Mouse (Mus musculus): ENCODE measurements at regions not wholly inside any gene's neighbourhood (a gene's known extent, or its start where the extent isn't known, plus 50 kb on each side); places are given as distances from the start of the nearest gene placed in this dataset.
A peak's percentile ranks its signal among the peaks of the same experiment; 100 is the strongest.

DNA sequence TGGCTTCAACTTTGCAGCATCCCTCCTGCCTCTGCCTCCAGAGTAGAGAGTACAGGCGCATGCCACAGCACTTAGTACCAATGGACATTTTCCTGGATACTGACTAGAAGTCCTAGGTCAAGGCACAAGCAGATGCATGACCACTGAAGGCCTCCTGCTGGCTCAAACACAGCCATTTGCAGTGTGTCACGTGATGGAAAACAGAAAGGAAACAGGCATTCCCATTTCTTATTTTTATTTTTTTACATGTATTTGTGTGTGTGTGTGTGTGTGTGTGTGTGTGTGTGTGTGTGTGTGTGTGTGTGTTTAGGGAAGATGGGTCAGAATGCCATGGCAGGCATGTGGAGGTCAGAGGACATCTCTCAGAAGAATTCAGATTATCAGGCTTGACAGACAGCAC, 65.6 kb downstream of the Thap12 start:
- H3K36me3 ChIP-seq (replicated peaks; ENCODE audit: control insufficient read depth, insufficient read depth, low read depth): no peaks in the 10 kb centered on the region
- WGBS (ENCODE audit: insufficient replicate concordance): 51% methylated on average over 2 of the region's 2 CpGs
- H3K27ac ChIP-seq: no peak overlapping the region

DNA sequence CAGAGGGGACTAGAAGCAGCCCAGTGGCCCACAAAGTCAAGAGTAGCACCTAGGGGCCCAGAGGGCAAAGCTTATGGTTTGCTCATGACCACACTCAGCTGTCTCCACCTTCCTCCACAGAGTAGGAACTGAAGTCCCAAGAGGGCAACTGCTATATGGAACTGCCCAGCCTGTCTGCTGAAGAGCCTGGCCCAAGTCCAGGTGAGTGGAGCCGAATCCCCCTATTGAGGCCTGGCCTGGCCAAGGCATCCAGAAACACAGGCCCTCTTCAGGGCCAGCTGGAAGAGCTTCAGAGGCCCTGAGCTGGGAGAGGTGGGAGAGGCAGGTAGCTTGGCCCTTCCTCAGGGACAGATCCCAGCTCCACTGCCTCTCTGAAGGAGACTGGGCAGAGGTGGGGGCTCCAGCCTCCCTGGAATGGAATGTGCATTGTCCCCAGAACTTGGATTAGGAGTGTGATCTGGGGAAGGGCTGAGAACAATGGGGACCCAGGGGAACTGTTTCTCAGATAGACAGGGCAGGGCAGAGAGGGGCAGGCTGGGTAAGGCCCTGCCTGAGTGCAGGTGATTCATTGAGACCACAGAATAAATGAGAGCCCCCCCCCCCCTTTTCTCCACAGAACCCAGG, 65.7 kb upstream of the Wnt11 start:
- 0 out of 4 replicates have a peak, but pooled peaks cover 0 to 6% of the 10 kb centered on the region in 2 experiments for H3K4me1 ChIP-seq (replicated peaks; ENCODE audit: control insufficient read depth in 2 of 2, insufficient read depth in 2 of 2, low read length in 1 of 2)
- ATAC-seq (ENCODE audit: insufficient read depth) (no peak), DNase-seq (ENCODE audit: low read depth in 3 of 3, low spot score in 3 of 3) (no peak)
- no peaks in the 10 kb centered on the region for H3K36me3 ChIP-seq (replicated peaks; ENCODE audit: control insufficient read depth, insufficient read depth, low read depth)
- no peak overlapping the region for H3K4me3 ChIP-seq (ENCODE audit: insufficient read depth in 1 of 2, low read depth in 2 of 2, low read length in 2 of 2)
- TF ChIP-seq CTCF (IDR thresholded peaks at IDR 0.05; ENCODE audit: low read depth) (no peak), EP300 (IDR thresholded peaks at IDR 0.05; ENCODE audit: low read depth) (no peak)
- 41% methylated on average over 1 of the region's 1 CpGs for WGBS (ENCODE audit: insufficient replicate concordance)
- H3K9me3 ChIP-seq (ENCODE audit: control insufficient read depth, low read length): no peaks in the 10 kb centered on the region
- no peak overlapping the region for H3K4me2 ChIP-seq (ENCODE audit: low read depth)
- H3K27ac ChIP-seq: no peak overlapping the region
- no peaks in the 10 kb centered on the region; the same call in 1 of the 2 replicates for H3K27me3 ChIP-seq (ENCODE audit: control insufficient read depth, insufficient read depth, low read length)
- H3K9ac ChIP-seq (replicated peaks): no peak overlapping the region

More for the DNA sequence above, 65.6 kb downstream of the Thap12 start:
- no peak overlapping the region for H3K4me2 ChIP-seq (ENCODE audit: low read depth)
- no peak overlapping the region for H3K9ac ChIP-seq (replicated peaks)
- no peaks in the 10 kb centered on the region; the same call in 1 of the 2 replicates for H3K27me3 ChIP-seq (ENCODE audit: control insufficient read depth, insufficient read depth, low read length)
- DNase-seq (ENCODE audit: low read depth in 3 of 3, low spot score in 3 of 3) (no peak), ATAC-seq (ENCODE audit: insufficient read depth) (no peak)
- H3K4me3 ChIP-seq (ENCODE audit: insufficient read depth in 1 of 2, low read depth in 2 of 2, low read length in 2 of 2): no peak overlapping the region
- H3K4me1 ChIP-seq (replicated peaks; ENCODE audit: control insufficient read depth in 2 of 2, insufficient read depth in 2 of 2, low read length in 1 of 2): 0 out of 4 replicates have a peak, but pooled peaks cover 0 to 6% of the 10 kb centered on the region in 2 experiments
- H3K9me3 ChIP-seq (ENCODE audit: control insufficient read depth, low read length): no peaks in the 10 kb centered on the region
- TF ChIP-seq CTCF (IDR thresholded peaks at IDR 0.05; ENCODE audit: low read depth) (no peak), EP300 (IDR thresholded peaks at IDR 0.05; ENCODE audit: low read depth) (no peak)

DNA sequence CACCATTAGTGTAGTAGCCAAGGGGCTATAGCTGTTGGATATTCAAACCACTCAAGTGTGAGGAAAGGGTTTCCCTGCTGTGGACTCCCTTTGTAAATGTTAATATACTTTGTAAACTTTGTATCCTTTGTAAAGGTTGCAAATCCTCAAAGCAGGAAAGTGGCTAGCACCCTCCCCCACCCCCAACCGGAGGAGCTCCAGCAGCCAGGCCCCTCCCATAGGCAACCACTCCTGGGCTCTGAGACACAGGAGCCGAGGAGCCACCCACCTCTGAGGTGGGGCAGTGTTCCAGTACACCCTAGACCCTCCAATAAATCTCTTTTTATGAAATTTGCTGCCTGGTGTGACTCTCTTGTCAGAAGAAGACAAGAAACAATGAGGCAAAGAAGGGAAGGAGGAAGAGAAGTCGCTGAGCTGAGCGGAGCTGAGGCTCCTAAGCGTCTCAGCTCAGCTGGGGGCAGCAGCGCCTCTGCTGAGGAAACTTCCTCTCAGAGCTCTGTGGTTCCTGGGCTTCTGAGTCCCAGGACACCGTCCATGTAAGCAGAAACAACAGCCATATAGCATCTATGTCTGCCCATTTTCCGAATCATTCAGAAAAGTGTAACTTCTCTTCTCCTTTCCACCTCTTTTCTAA, 64.5 kb upstream of the Wnt11 start:
- Histone ChIP-seq H3K27me3 (ENCODE audit: control insufficient read depth, insufficient read depth, low read length) (no peaks in the 10 kb centered on the region; the same call in 1 of the 2 replicates), H3K4me3 (ENCODE audit: insufficient read depth in 1 of 2, low read depth in 2 of 2, low read length in 2 of 2) (no peak overlapping the region), H3K9ac (replicated peaks) (no peak overlapping the region), H3K36me3 (replicated peaks; ENCODE audit: control insufficient read depth, insufficient read depth, low read depth) (no peaks in the 10 kb centered on the region), H3K9me3 (ENCODE audit: control insufficient read depth, low read length) (no peaks in the 10 kb centered on the region), H3K4me2 (ENCODE audit: low read depth) (no peak overlapping the region), H3K4me1 (replicated peaks; ENCODE audit: control insufficient read depth in 2 of 2, insufficient read depth in 2 of 2, low read length in 1 of 2) (0 out of 4 replicates have a peak, but pooled peaks cover 0 to 6% of the 10 kb centered on the region in 2 experiments), H3K27ac (no peak overlapping the region)
- DNase-seq (ENCODE audit: low read depth in 3 of 3, low spot score in 3 of 3): no peak
- TF ChIP-seq CTCF (IDR thresholded peaks at IDR 0.05; ENCODE audit: low read depth): no peak
- TF ChIP-seq EP300 (IDR thresholded peaks at IDR 0.05; ENCODE audit: low read depth): no peak
- WGBS (ENCODE audit: insufficient replicate concordance): 4% methylated on average over 8 of the region's 8 CpGs
- ATAC-seq (ENCODE audit: insufficient read depth): no peak

DNA sequence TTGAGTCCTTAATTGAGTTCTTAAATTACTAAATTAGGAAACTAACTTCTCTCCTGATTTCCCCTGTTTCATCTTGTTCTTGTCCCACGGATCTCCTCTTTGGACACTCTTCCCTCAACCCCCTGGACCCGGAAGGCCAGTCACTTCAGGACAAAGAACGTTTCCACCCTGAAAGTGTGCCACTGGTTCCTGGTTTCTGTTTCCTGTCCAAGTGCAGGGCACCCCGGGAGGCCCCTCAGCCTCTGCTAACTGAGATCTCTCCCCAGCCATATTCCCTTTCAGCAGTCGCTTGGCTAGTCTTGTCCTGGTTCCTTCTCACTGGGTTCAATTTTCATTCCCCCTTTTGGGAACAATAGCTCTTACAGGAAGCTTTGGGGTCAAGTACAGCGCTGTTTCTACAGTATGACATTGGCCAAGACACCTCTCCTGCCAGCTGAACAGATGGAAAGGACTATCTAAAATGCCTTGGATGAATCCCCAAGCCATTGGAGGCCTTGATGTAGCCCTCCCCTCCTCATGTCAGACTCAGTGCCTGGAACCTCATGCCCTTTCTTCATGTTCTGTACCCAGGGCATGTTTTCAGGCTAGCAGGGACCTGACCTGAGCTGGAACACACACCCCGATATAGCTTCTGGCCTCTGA, 63.7 kb upstream of the Wnt11 start:
- Histone ChIP-seq H3K4me1 (replicated peaks; ENCODE audit: control insufficient read depth in 2 of 2, insufficient read depth in 2 of 2, low read length in 1 of 2) (0 out of 4 replicates have a peak, but pooled peaks cover 0 to 6% of the 10 kb centered on the region in 2 experiments), H3K4me3 (ENCODE audit: insufficient read depth in 1 of 2, low read depth in 2 of 2, low read length in 2 of 2) (no peak overlapping the region), H3K9me3 (ENCODE audit: control insufficient read depth, low read length) (no peaks in the 10 kb centered on the region), H3K27ac (no peak overlapping the region), H3K27me3 (ENCODE audit: control insufficient read depth, insufficient read depth, low read length) (no peaks in the 10 kb centered on the region; the same call in 1 of the 2 replicates), H3K36me3 (replicated peaks; ENCODE audit: control insufficient read depth, insufficient read depth, low read depth) (no peaks in the 10 kb centered on the region), H3K4me2 (ENCODE audit: low read depth) (no peak overlapping the region), H3K9ac (replicated peaks) (no peak overlapping the region)
- TF ChIP-seq EP300 (IDR thresholded peaks at IDR 0.05; ENCODE audit: low read depth) (no peak), CTCF (IDR thresholded peaks at IDR 0.05; ENCODE audit: low read depth) (no peak)
- WGBS (ENCODE audit: insufficient replicate concordance): 25% methylated on average over 7 of the region's 7 CpGs
- ATAC-seq (ENCODE audit: insufficient read depth) (no peak), DNase-seq (ENCODE audit: low read depth in 3 of 3, low spot score in 3 of 3) (no peak)

DNA sequence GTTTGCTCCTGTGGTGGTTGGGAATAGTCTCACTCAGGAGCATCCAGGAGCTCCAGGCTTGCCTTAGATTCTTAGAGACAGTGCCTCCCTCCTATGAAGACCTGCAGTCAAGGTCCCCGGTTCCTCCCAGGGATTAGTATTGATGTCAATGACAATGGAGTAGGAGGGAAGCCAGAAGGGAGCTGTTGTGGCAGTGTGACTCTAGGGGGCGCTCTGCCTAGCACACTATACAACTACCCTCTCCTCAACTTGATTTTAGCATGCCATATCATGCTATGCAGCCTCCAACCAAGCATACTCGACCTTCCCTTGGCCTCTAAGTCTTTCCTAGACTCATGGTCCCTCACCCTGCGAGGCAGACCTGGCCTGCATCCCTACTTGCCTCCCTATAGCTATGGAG, 60.3 kb upstream of the Wnt11 start:
- Histone ChIP-seq H3K9me3 (ENCODE audit: control insufficient read depth, low read length) (no peaks in the 10 kb centered on the region), H3K27ac (no peak overlapping the region), H3K4me2 (ENCODE audit: low read depth) (no peak overlapping the region), H3K4me3 (ENCODE audit: insufficient read depth in 1 of 2, low read depth in 2 of 2, low read length in 2 of 2) (no peak overlapping the region), H3K9ac (replicated peaks) (no peak overlapping the region), H3K36me3 (replicated peaks; ENCODE audit: control insufficient read depth, insufficient read depth, low read depth) (no peaks in the 10 kb centered on the region), H3K4me1 (replicated peaks; ENCODE audit: control insufficient read depth in 2 of 2, insufficient read depth in 2 of 2, low read length in 1 of 2) (0 out of 4 replicates have a peak, but pooled peaks cover 0 to 6% of the 10 kb centered on the region in 2 experiments), H3K27me3 (ENCODE audit: control insufficient read depth, insufficient read depth, low read length) (no peaks in the 10 kb centered on the region)
- ATAC-seq (ENCODE audit: insufficient read depth) (no peak), DNase-seq (ENCODE audit: low read depth in 3 of 3, low spot score in 3 of 3) (no peak)
- TF ChIP-seq EP300 (IDR thresholded peaks at IDR 0.05; ENCODE audit: low read depth) (no peak), CTCF (IDR thresholded peaks at IDR 0.05; ENCODE audit: low read depth) (peak; percentile 36; the same call in 1 of the 2 replicates)
- WGBS (ENCODE audit: insufficient replicate concordance): 25% methylated on average over 4 of the region's 4 CpGs
